Mouse (Mus musculus) limb, embryonic 10.5 days (tissue): ENCODE measurements around the gene Hvcn1. TPM values are rescaled to one million over a fixed set of nuclear protein-coding genes. Genes with fewer than 3 reads are reported as not detected.

ENCODE experiments used
- DNase-seq: peaks from one replicate; pipeline ENCODE4 v3.0.0-alpha.2; 2017; ENCODE audit warnings: low spot score
- H3K27ac ChIP-seq: fragments of 300-500 bp; sonication (generic); 2 replicates; pipeline ENCODE4 v1.5.1; 2016; ENCODE audit warnings: mild to moderate bottlenecking
- H3K27me3 ChIP-seq: fragments of 300-500 bp; sonication (generic); 2 replicates; pipeline ENCODE4 v1.6.1; 2016; ENCODE audit warnings: low read depth, mild to moderate bottlenecking; ENCODE audit not compliant: poor library complexity, severe bottlenecking
- H3K36me3 ChIP-seq: fragments of 300-500 bp; sonication (generic); 2 replicates; pipeline ENCODE4 v1.6.1; 2016; ENCODE audit warnings: mild to moderate bottlenecking, moderate library complexity
- H3K4me1 ChIP-seq: fragments of 300-500 bp; sonication (generic); 2 replicates; pipeline ENCODE4 v1.6.1; 2016
- H3K4me3 ChIP-seq: fragments of 300-500 bp; sonication (generic); 2 replicates; pipeline ENCODE4 v1.5.1; 2016; ENCODE audit warnings: mild to moderate bottlenecking, moderate library complexity
- H3K9me3 ChIP-seq: fragments of 300-500 bp; sonication (generic); replicated peaks from 2 replicates; pipeline ENCODE4 v1.6.1; 2016; ENCODE audit warnings: mild to moderate bottlenecking
- WGBS: fragments of 180-500 bp; shearing (Covaris S2); methylation state at CpG from one replicate; pipeline ENCODE4 v1.1.7; 2016; 5-methylcytosine and 5-hydroxymethylcytosine counted together
- polyA plus RNA-seq: library from polyadenylated mRNA; unstranded; fragments of >200 nt; fragmentation: Nextera tagmentation; extraction: Ambion mirVana; gene quantifications from 2 replicates; pipeline ENCODE4 v1.2.1, GENCODE M21; 2016

The Hvcn1 gene
- polyA plus RNA-seq = 9.6 and 11.8 TPM in 2 replicates

GRCm38 (mm10) chr5:122206475-122206874 lies at the start of gene Hvcn1:
Gene Hvcn1 (plus strand): TSS chr5:122206804.
- Histone ChIP-seq H3K27ac (no peak within 1 kb of the TSS), H3K4me3 (no peak within 1 kb of the TSS), H3K27me3 (no peaks in the 10 kb centered on the region), H3K9me3 (no peaks in the 10 kb centered on the region), H3K36me3 (no peaks in the 10 kb centered on the region), H3K4me1 (peaks cover 22% of the 10 kb centered on the region)
- WGBS = 74% methylated on average over 4 of the region's 4 CpGs
- no peak for DNase-seq

GRCm38 (mm10) chr5:122157827-122158381 lies 48.7 kb upstream of the Hvcn1 start, which contains the start of gene Ppp1cc:
Gene Ppp1cc (plus strand): TSS chr5:122158278.
- H3K36me3 ChIP-seq = peaks cover 38% of the 10 kb centered on the region
- H3K27me3 ChIP-seq = 0 out of 2 replicates have a peak, but pooled peaks cover 6% of the 10 kb centered on the region
- peaks cover 63% of the 10 kb centered on the region for H3K4me1 ChIP-seq
- H3K4me3 ChIP-seq = peak within 1 kb of the TSS; percentile 93
- H3K9me3 ChIP-seq = no peaks in the 10 kb centered on the region
- peak; percentile 99 for DNase-seq
- 1% methylated on average over 54 of the region's 54 CpGs for WGBS
- peak within 1 kb of the TSS; percentile 95 for H3K27ac ChIP-seq

- Histone ChIP-seq H3K4me3 (peak overlapping the region; percentile 93), H3K9me3 (no peaks in the 10 kb centered on the region), H3K36me3 (peaks cover 47% of the 10 kb centered on the region), H3K27ac (peak overlapping the region; percentile 95), H3K4me1 (peaks cover 67% of the 10 kb centered on the region), H3K27me3 (0 out of 2 replicates have a peak, but pooled peaks cover 6% of the 10 kb centered on the region)
- 3% methylated on average over 42 of the region's 42 CpGs for WGBS
- DNase-seq = peak; percentile 51
These were observed 47.8 kb upstream of the Hvcn1 start for GRCm38 (mm10) chr5:122158557-122159515.

GRCm38 (mm10) chr5:122163194-122163593 lies 43.4 kb upstream of the Hvcn1 start:
- DNase-seq = no peak
- Histone ChIP-seq H3K9me3 (no peaks in the 10 kb centered on the region), H3K4me3 (no peak overlapping the region), H3K27me3 (no peaks in the 10 kb centered on the region), H3K27ac (no peak overlapping the region), H3K36me3 (peaks cover 91% of the 10 kb centered on the region), H3K4me1 (peaks cover 69% of the 10 kb centered on the region)
- WGBS = 83% methylated on average over 6 of the region's 6 CpGs

- Histone ChIP-seq H3K9me3 (no peaks in the 10 kb centered on the region), H3K36me3 (peaks cover 99% of the 10 kb centered on the region), H3K27me3 (no peaks in the 10 kb centered on the region), H3K4me1 (peaks cover 69% of the 10 kb centered on the region), H3K4me3 (no peak overlapping the region), H3K27ac (no peak overlapping the region)
- no peak for DNase-seq
- WGBS = 89% methylated on average over 3 of the region's 3 CpGs
These were observed 42.6 kb upstream of the Hvcn1 start for GRCm38 (mm10) chr5:122164011-122164410.

GRCm38 (mm10) chr5:122165233-122165915 lies 41.2 kb upstream of the Hvcn1 start:
- H3K27me3 ChIP-seq = no peaks in the 10 kb centered on the region
- no peak for DNase-seq
- peaks cover 58% of the 10 kb centered on the region for H3K4me1 ChIP-seq
- no peak overlapping the region for H3K27ac ChIP-seq
- no peak overlapping the region for H3K4me3 ChIP-seq
- WGBS = 75% methylated on average over 6 of the region's 6 CpGs
- H3K9me3 ChIP-seq = no peaks in the 10 kb centered on the region
- H3K36me3 ChIP-seq = peaks cover 100% of the 10 kb centered on the region

GRCm38 (mm10) chr5:122166636-122167161 lies 39.9 kb upstream of the Hvcn1 start:
- Histone ChIP-seq H3K4me3 (no peak overlapping the region), H3K27ac (no peak overlapping the region), H3K4me1 (peaks cover 45% of the 10 kb centered on the region), H3K9me3 (no peaks in the 10 kb centered on the region), H3K36me3 (peaks cover 100% of the 10 kb centered on the region), H3K27me3 (no peaks in the 10 kb centered on the region)
- 86% methylated on average over 8 of the region's 8 CpGs for WGBS
- DNase-seq = no peak

- no peak overlapping the region for H3K27ac ChIP-seq
- no peak for DNase-seq
- no peaks in the 10 kb centered on the region for H3K27me3 ChIP-seq
- H3K36me3 ChIP-seq = peaks cover 100% of the 10 kb centered on the region
- H3K4me1 ChIP-seq = peaks cover 28% of the 10 kb centered on the region
- no peaks in the 10 kb centered on the region for H3K9me3 ChIP-seq
- H3K4me3 ChIP-seq = no peak overlapping the region
- WGBS = 94% methylated on average over 14 of the region's 14 CpGs
These were observed 38.1 kb upstream of the Hvcn1 start for GRCm38 (mm10) chr5:122168344-122169069.

GRCm38 (mm10) chr5:122171058-122171457 lies 35.5 kb upstream of the Hvcn1 start:
- DNase-seq = no peak
- no peak overlapping the region for H3K4me3 ChIP-seq
- no peak overlapping the region for H3K27ac ChIP-seq
- H3K36me3 ChIP-seq = peaks cover 89% of the 10 kb centered on the region
- WGBS = 95% methylated on average over 8 of the region's 8 CpGs
- H3K4me1 ChIP-seq = peaks cover 7% of the 10 kb centered on the region; the same call in 1 of the 2 replicates
- no peaks in the 10 kb centered on the region for H3K9me3 ChIP-seq
- H3K27me3 ChIP-seq = no peaks in the 10 kb centered on the region

- H3K27ac ChIP-seq = no peak overlapping the region
- H3K4me1 ChIP-seq = peaks cover 8% of the 10 kb centered on the region; the same call in 1 of the 2 replicates
- H3K9me3 ChIP-seq = no peaks in the 10 kb centered on the region
- WGBS = 57% methylated on average over 2 of the region's 2 CpGs
- no peaks in the 10 kb centered on the region for H3K27me3 ChIP-seq
- DNase-seq = no peak
- no peak overlapping the region for H3K4me3 ChIP-seq
- peaks cover 70% of the 10 kb centered on the region for H3K36me3 ChIP-seq
These were observed 31.2 kb upstream of the Hvcn1 start for GRCm38 (mm10) chr5:122175402-122175801.

- WGBS = 96% methylated on average over 7 of the region's 7 CpGs
- no peak for DNase-seq
- peaks cover 8% of the 10 kb centered on the region; the same call in 1 of the 2 replicates for H3K4me1 ChIP-seq
- no peaks in the 10 kb centered on the region for H3K27me3 ChIP-seq
- H3K27ac ChIP-seq = no peak overlapping the region
- H3K9me3 ChIP-seq = no peaks in the 10 kb centered on the region
- no peak overlapping the region for H3K4me3 ChIP-seq
- peaks cover 65% of the 10 kb centered on the region for H3K36me3 ChIP-seq
These were observed 30.6 kb upstream of the Hvcn1 start for GRCm38 (mm10) chr5:122175961-122176360.

- H3K27me3 ChIP-seq = no peaks in the 10 kb centered on the region
- H3K36me3 ChIP-seq = peaks cover 60% of the 10 kb centered on the region
- peaks cover 8% of the 10 kb centered on the region; the same call in 1 of the 2 replicates for H3K4me1 ChIP-seq
- DNase-seq = peak; percentile 60
- no peak overlapping the region for H3K4me3 ChIP-seq
- H3K9me3 ChIP-seq = no peaks in the 10 kb centered on the region
- 44% methylated on average over 1 of the region's 1 CpGs for WGBS
- H3K27ac ChIP-seq = no peak overlapping the region
These were observed 30.2 kb upstream of the Hvcn1 start for GRCm38 (mm10) chr5:122176398-122176797.
